Comparison of ENCODE assay signal across 10 mouse cellular contexts in genomic region chr10:42635566-42636359, GRCm38 (mm10). TPM values are rescaled to one million over a fixed set of nuclear protein-coding genes. Genes with fewer than 3 reads are reported as not detected.
DNase-seq lines count a peak whose midpoint lies in the region; ATAC-seq and TF ChIP-seq lines count a peak whose summit lies in the region.
"Had no signal": no experiment of that assay in that cellular context is flagged by ENCODE, and none has a peak within 500 bp of the region (broad histone marks: within the 10 kb centered on the region; RNA-seq: fewer than 3 reads in every experiment).

No protein-coding gene starts in this region.

- H3K4me2 ChIP-seq in embryonic facial prominence, embryonic 12.5 days (replicated peaks), result peak overlapping the region; percentile 48
- peak overlapping the region; percentile 31 for H3K4me2 ChIP-seq in hindbrain, postnatal 0 days (ENCODE audit: low read depth, low read length)
- H3K4me2 ChIP-seq in midbrain, postnatal 0 days (ENCODE audit: low read depth, low read length, poor library complexity, severe bottlenecking), result peak overlapping the region; percentile 31

- peak; percentile 7 for DNase-seq in kidney, adult 18-20 months
- no peak for DNase-seq in kidney, postnatal 14 days
- DNase-seq in hindbrain, postnatal 0 days (ENCODE audit: low spot score), result no peak
- DNase-seq in midbrain, postnatal 0 days (ENCODE audit: low spot score), result no peak
- DNase-seq in urinary bladder, postnatal 14 days (ENCODE audit: low spot score), result no peak
- DNase-seq in ovary, postnatal 36 days (ENCODE audit: low spot score), result no peak
- no peak for DNase-seq in layer of hippocampus, postnatal 14 days (ENCODE audit: low spot score in 2 of 2)

- WGBS in embryonic facial prominence, embryonic 12.5 days, result 2% methylated on average over 47 of the region's 52 CpGs
- 2% methylated on average over 48 of the region's 52 CpGs for WGBS in hindbrain, postnatal 0 days
- 2% methylated on average over 47 of the region's 52 CpGs for WGBS in midbrain, postnatal 0 days

- H3K36me3 ChIP-seq in embryonic facial prominence, embryonic 12.5 days, result no peaks in the 10 kb centered on the region
- H3K36me3 ChIP-seq in hindbrain, postnatal 0 days (ENCODE audit: insufficient read depth, low read length), result no peaks in the 10 kb centered on the region
- H3K36me3 ChIP-seq in midbrain, postnatal 0 days (ENCODE audit: insufficient read depth, low read length), result no peaks in the 10 kb centered on the region

- no peak for ATAC-seq in embryonic facial prominence, embryonic 12.5 days (ENCODE audit: insufficient number of reproducible peaks, insufficient read depth, low FRiP score, low TSS enrichment)
- ATAC-seq in hindbrain, postnatal 0 days, result no peak
- no peak for ATAC-seq in midbrain, postnatal 0 days (ENCODE audit: low FRiP score)

- peaks cover 70% of the 10 kb centered on the region for H3K27me3 ChIP-seq in embryonic facial prominence, embryonic 12.5 days
- H3K27me3 ChIP-seq in hindbrain, postnatal 0 days (ENCODE audit: insufficient read depth, low read length), result peaks cover 51% of the 10 kb centered on the region
- H3K27me3 ChIP-seq in midbrain, postnatal 0 days (ENCODE audit: insufficient read depth, low read length), result peaks cover 37% of the 10 kb centered on the region

- no peak overlapping the region for H3K27ac ChIP-seq in embryonic facial prominence, embryonic 12.5 days
- H3K27ac ChIP-seq in hindbrain, postnatal 0 days, result no peak overlapping the region
- H3K27ac ChIP-seq in midbrain, postnatal 0 days (ENCODE audit: low read depth, low read length), result no peak overlapping the region

- H3K4me3 ChIP-seq in embryonic facial prominence, embryonic 12.5 days, result peak overlapping the region; percentile 27
- H3K4me3 ChIP-seq in hindbrain, postnatal 0 days (ENCODE audit: low read length), result peak overlapping the region; percentile 10; the same call in 1 of the 2 replicates
- peak overlapping the region; percentile 13; the same call in 1 of the 2 replicates for H3K4me3 ChIP-seq in midbrain, postnatal 0 days (ENCODE audit: low read depth, low read length)

- H3K4me1 ChIP-seq in embryonic facial prominence, embryonic 12.5 days, result peaks cover 18% of the 10 kb centered on the region
- peaks cover 6% of the 10 kb centered on the region; the same call in 1 of the 2 replicates for H3K4me1 ChIP-seq in hindbrain, postnatal 0 days (ENCODE audit: insufficient read depth, low read length)
- 0 out of 2 replicates have a peak, but pooled peaks cover 3% of the 10 kb centered on the region for H3K4me1 ChIP-seq in midbrain, postnatal 0 days (ENCODE audit: insufficient read depth, low read length)

- no peak for TF ChIP-seq CTCF in hindbrain, postnatal 0 days (IDR thresholded peaks at IDR 0.05; ENCODE audit: low read depth)
- no peak for TF ChIP-seq CTCF in midbrain, postnatal 0 days (IDR thresholded peaks at IDR 0.05)

- peak overlapping the region; percentile 30; the same call in 1 of the 2 replicates for H3K9ac ChIP-seq in embryonic facial prominence, embryonic 12.5 days
- H3K9ac ChIP-seq in hindbrain, postnatal 0 days (replicated peaks; ENCODE audit: low read length), result no peak overlapping the region
- H3K9ac ChIP-seq in midbrain, postnatal 0 days (replicated peaks; ENCODE audit: low read length, poor library complexity, severe bottlenecking), result no peak overlapping the region

- no peaks in the 10 kb centered on the region for H3K9me3 ChIP-seq in embryonic facial prominence, embryonic 12.5 days
- no peaks in the 10 kb centered on the region for H3K9me3 ChIP-seq in hindbrain, postnatal 0 days (ENCODE audit: low read length)
- H3K9me3 ChIP-seq in midbrain, postnatal 0 days (ENCODE audit: low read length), result no peaks in the 10 kb centered on the region

RNA-seq across cellular contexts. Expression of gene Ostm1, which starts 52.1 kb away (rescaled TPM):
- polyA plus RNA-seq in embryonic facial prominence, embryonic 12.5 days (2016; fragmentation: Nextera tagmentation; extraction: Ambion mirVana), result 13.6 and 14.1 TPM in 2 replicates
- 37.0 and 43.1 TPM in 2 replicates for total RNA-seq in hindbrain, postnatal 0 days (2014; rRNA removed)
- polyA plus RNA-seq in hindbrain, postnatal 0 days (2015; fragmentation: Nextera tagmentation; extraction: Ambion mirVana), result 36.8 and 39.2 TPM in 2 replicates
- total RNA-seq in midbrain, postnatal 0 days (2014; rRNA removed), result 41.8 and 46.6 TPM in 2 replicates
- polyA plus RNA-seq in midbrain, postnatal 0 days (2015; fragmentation: Nextera tagmentation; extraction: Ambion mirVana), result 39.5 and 40.0 TPM in 2 replicates
- total RNA-seq in layer of hippocampus, postnatal 14 days (2021), result 10 to 100 TPM; 51.9 to 52.0 TPM

RNA-seq across cellular contexts. Expression of gene Nr2e1, which starts 52.3 kb away (rescaled TPM):
- 5.8 and 6.6 TPM in 2 replicates for polyA plus RNA-seq in embryonic facial prominence, embryonic 12.5 days (2016; fragmentation: Nextera tagmentation; extraction: Ambion mirVana)
- total RNA-seq in hindbrain, postnatal 0 days (2014; rRNA removed), result 0.10 TPM in 1 of 2 replicates, not detected in the other
- polyA plus RNA-seq in hindbrain, postnatal 0 days (2015; fragmentation: Nextera tagmentation; extraction: Ambion mirVana), result not detected in 2 replicates
- 1.3 and 3.2 TPM in 2 replicates for total RNA-seq in midbrain, postnatal 0 days (2014; rRNA removed)
- 3.2 and 3.6 TPM in 2 replicates for polyA plus RNA-seq in midbrain, postnatal 0 days (2015; fragmentation: Nextera tagmentation; extraction: Ambion mirVana)
- 10 to 100 TPM; 13.3 to 14.9 TPM for total RNA-seq in layer of hippocampus, postnatal 14 days (2021)
- total RNA-seq: common myeloid progenitor, adult 5-6 weeks; liver, adult 2 months had no signal
- polyA plus RNA-seq: liver, adult 2 months had no signal
